Mouse (Mus musculus): ENCODE results near the gene Pnpo.

The Pnpo gene

GRCm38 (mm10) chr11:96970341-96970740 is 26.6 kb upstream of the Pnpo start:
- no peak for DNase-seq (ENCODE audit: low read depth in 2 of 2, low spot score in 2 of 2)

DNA sequence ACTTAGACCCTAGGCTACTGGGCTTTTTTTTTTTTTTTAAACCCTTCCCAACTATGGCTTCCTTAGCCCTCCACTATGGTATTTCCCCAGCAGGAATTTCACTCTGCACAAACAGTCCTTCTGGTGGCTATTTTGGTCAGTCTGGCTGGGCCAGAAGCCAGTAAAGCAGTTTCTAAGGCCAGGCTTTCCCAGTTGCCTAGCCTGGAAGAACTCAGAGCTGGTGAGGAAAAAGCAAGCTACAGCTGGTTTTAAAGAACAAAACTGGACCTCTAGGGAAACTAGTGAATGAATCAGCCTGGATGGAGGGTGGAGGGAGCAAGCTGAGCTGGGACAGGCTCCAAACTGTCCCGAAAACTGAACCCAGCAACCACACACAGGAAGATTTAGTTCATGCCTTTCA is 26.0 kb upstream of the Pnpo start:
- DNase-seq (ENCODE audit: low read depth in 2 of 2, low spot score in 2 of 2): no peak

DNA sequence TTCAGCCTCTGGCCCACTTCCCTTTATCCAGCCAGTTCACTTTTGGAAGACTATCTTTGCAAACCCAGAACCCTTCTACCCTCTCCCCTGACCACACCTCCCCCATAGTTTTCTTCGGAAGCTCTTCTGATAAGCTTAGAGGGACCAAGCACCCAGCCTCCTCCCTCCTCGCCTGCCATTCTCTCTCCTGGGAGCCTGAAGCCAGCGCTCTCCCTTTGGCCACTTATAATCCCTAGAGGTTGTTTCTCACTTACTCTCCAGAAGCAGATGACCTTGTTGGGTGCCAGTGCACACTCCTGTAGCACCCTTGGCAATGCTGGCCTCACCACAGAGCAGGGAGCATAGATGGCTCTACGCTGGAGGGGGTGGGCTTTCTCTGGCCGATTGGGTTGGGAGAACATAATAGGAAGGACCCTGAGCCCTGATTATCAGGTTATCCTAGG is 25.5 kb upstream of the Pnpo start:
- no peak for DNase-seq (ENCODE audit: low read depth in 2 of 2, low spot score in 2 of 2)

DNA sequence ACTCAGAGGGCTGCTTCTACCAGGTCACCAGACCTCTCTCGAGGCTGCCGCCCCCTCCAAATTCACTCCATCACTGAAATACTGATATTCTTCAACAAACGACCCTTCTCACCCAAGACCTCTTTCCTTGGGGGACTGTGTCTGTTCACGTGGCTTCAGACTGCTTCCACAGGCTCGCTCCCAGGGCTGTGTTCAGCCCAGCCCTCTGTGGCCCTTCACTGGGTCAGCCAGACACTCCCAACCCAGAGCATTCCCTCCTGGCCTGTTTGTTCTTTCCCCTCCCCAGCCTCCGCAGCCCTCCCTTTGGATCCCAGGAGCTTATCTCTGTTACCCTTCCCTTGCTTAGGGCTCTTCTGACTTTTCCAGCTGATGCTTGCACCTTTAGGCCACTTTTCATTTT is 24.7 kb upstream of the Pnpo start:
- DNase-seq (ENCODE audit: low read depth in 2 of 2, low spot score in 2 of 2): no peak

GRCm38 (mm10) chr11:96967544-96968269 is 23.9 kb upstream of the Pnpo start:
- DNase-seq (ENCODE audit: low read depth in 2 of 2, low spot score in 2 of 2): no peak

GRCm38 (mm10) chr11:96966914-96967543 is 23.2 kb upstream of the Pnpo start:
- peak; percentile 34 to 37 for DNase-seq (ENCODE audit: low read depth in 2 of 2, low spot score in 2 of 2)

DNA sequence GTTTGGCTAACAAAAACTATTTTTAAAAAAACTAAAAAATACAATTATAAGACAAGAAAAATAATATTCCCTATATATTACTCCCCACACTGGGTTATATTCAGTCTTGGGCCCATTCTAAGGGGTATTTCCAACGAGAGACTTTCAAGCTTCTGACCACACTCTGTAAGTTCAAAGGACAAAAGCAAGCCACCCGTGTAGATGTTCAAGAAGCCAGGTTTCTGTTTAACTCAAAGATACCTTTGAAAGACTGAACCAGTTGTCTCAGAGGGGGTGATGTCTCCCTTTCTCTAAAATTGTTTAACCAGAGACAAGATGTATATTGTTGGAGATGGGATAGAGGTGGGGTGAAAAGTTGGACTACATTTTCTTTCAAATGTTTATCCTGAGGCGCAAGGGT is 22.4 kb upstream of the Pnpo start:
- no peak for DNase-seq (ENCODE audit: low read depth in 2 of 2, low spot score in 2 of 2)

GRCm38 (mm10) chr11:96963580-96963979 is 19.8 kb upstream of the Pnpo start:
- DNase-seq (ENCODE audit: low read depth in 2 of 2, low spot score in 2 of 2): peak; percentile 68 to 82

- no peak for DNase-seq (ENCODE audit: low read depth in 2 of 2, low spot score in 2 of 2)
Measured at GRCm38 (mm10) chr11:96957061-96957805, 13.4 kb upstream of the Pnpo start.

GRCm38 (mm10) chr11:96956009-96956724 is 12.4 kb upstream of the Pnpo start:
- no peak for DNase-seq (ENCODE audit: low read depth in 2 of 2, low spot score in 2 of 2)

DNA sequence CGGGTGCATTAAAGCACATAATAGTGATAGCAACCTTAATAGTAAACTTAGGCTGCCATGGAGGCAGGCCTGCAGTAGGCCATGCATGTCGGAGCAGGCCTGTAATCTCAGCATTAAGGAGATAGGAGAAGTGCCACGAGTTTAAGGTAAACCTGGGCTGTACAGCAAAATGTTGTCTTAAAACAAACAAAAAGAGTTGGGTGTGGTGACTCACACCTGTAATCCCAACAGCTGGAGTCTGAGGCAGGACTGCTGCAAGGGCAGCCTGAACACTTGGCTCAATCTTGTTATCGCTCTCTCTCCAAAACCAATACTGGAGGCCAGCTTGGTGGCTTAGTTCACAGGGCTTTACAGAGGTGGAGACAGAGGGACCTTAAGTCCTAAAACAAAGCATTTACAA is 11.3 kb upstream of the Pnpo start:
- no peak for DNase-seq (ENCODE audit: low read depth in 2 of 2, low spot score in 2 of 2)

DNA sequence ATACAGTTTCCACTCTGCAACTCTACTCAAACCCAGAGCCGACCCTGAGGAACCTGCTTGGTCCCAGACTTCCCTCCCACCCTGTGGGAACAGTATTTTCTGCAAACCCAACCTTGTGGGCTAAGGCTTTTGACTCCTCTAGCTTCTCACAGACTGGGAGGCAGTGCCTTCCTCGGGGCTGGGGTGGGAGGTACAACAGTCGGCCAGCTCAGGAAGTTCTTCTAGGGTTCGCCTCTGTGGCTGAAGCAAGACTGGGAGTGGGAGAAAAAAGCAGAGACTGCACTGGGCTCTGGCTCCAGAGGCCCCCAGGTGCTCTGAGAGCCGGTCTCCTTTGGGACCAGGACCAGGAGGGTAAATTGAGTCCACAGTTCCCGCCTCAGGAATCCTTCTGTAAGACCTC is 9.1 kb upstream of the Pnpo start:
- no peak for DNase-seq (ENCODE audit: low read depth in 2 of 2, low spot score in 2 of 2)

DNA sequence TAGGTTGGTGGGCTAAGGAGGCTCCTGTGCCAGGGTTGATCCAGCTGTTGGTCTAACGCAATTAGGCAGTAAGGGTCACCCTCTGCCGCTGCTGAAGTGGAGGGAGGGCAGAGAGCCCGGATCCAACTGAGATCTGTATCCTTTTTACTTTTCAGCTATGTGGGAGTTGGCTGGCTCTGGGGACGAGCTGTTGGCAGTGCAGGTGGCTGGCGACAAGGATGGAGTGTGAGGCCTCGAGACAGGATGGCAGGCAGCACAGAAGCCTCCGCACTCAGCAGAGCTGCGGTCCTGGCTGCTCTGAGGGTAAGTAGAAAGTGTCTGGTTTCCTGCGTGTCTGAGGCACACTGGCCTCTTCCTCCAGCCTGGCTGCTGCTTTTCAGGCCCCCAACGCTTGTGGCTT is 8.6 kb upstream of the Pnpo start:
- DNase-seq (ENCODE audit: low read depth in 2 of 2, low spot score in 2 of 2): no peak

DNA sequence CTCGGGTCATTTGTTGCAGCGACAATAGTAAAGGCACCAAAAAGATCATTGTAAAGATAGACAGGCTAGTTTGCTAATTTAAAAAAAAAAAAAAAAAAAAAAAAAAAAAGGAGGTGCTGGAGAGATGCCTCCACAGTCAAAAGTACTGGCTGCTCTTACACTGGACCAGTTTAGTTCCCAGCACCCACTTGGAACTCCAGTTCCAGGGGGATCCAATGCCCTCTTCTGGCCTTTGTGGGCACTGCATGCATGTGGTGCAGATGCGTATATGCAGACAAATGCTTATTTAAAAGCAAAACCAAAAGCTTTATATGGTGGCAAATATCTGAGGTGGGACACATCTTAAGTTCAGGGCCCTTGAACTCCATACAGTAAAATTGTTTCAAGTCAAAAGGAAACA is 7.0 kb upstream of the Pnpo start:
- peak in 1 of 2 experiments; percentile 45 for DNase-seq (ENCODE audit: low read depth in 2 of 2, low spot score in 2 of 2)

DNA sequence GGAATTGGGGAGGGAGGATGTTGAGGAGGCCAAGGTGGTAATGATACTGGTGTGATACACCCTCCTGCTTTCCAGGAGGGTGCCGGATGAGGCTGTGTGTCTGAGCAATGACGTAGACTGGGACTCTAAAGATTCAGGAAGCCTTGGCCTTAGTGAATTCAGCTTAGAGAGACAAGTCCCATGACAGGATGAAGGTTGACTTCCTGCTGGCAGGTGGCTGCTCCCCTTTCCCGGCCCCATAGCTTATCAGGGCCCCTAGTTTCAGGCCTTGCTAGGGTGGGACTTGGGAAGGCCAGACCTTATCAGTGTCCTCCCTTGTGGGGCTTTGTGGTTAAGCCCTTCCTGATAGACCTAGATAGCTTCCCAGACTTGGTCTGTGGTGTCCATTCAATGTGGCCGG is 4.1 kb upstream of the Pnpo start:
- DNase-seq (ENCODE audit: low read depth in 2 of 2, low spot score in 2 of 2): no peak

DNA sequence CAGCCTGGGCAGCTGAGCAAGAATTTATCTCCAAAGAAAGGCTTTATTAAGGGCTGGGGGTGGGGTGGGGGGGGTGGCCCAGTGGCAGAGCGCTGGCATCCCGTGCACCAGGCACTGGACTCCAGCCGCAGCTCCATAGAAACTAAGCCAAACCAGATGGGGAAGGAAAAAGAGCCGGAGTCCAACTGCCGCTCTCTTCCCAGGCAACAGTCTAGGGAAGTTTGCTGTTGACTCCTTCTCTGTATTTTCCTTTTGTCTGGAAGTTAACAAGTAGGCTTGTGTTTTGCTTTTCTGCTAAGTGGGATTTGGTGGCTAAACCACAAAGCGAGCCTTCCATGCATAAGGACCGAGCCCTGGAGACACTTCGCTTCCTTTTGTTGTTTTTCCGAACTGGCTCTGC is 2.7 kb upstream of the Pnpo start:
- DNase-seq (ENCODE audit: low read depth in 2 of 2, low spot score in 2 of 2): no peak

- no peak for DNase-seq (ENCODE audit: low read depth in 2 of 2, low spot score in 2 of 2)
Measured at GRCm38 (mm10) chr11:96944844-96945580, 1.2 kb upstream of the Pnpo start.

DNA sequence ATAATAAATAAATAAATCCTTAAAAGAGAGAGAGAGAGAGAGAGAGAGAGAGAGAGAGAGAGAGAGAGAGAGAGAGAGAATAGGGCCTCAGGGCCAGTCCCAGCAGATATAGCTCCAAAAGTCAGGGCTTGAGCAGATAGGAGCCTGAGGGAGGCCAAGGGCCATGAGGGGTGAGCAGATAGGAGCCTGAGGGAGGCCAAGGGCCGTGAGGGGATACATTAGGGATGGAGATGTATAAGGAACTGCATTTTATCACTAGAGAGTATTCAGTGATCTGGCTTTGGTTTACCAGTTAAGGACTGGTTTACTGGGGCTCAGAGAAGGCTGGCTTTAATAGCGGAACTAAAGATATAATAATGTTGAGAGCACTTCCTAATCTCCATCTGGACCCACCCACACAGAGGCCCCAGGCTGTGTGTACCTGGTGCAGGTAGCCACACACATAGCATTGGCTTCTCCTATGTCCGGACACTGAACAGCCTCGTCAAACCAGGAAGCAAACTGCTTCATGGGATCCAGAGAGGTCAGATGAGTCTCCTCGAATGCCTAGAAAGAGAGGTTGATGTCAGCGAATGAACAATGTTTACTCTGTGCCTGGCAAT is 1.7 kb downstream of the Pnpo start:
- DNase-seq (ENCODE audit: low read depth in 2 of 2, low spot score in 2 of 2): no peak

- no peak for DNase-seq (ENCODE audit: low read depth in 2 of 2, low spot score in 2 of 2)
Measured at GRCm38 (mm10) chr11:96940578-96941465, 3.0 kb downstream of the Pnpo start.

DNA sequence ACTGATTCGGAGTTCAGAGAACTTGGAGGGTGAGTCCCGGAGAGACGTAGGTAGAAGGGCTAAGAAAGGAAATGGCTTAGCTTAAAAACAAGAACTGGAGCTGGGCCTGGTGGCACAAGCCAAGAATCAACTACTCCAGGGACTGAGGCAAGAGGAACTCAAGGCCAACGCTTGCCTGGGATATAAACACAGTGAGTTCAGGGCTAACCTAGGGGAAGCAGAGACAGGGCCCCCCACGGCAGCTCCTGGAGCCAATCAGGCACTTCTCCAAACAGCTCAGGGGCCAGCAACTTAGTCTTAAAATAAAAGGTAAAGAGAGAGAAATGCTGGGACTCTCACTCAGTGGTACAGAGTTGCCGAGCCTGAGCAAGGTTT is 5.4 kb downstream of the Pnpo start:
- no peak for DNase-seq (ENCODE audit: low read depth in 2 of 2, low spot score in 2 of 2)

Data from CD8-positive naive resting alpha-beta T cell, adult 2 months (primary cell).